Mouse (Mus musculus): ENCODE measurements around the gene Tbxa2r. TPM values are rescaled to one million over a fixed set of nuclear protein-coding genes. Genes with fewer than 3 reads are reported as not detected.

Gene Tbxa2r
- total RNA-seq (2022) = 1 to 10 TPM in 2 of 4 experiments, under 1 TPM in 2; 0.63 to 1.3 (median 0.93) TPM

- no peak for DNase-seq (ENCODE audit: low spot score in 2 of 2)
Observed at GRCm38 (mm10) chr10:81328386-81328785, at the start of gene Tbxa2r. Gene Tbxa2r, plus strand, starts transcription at chr10:81328731.

DNA sequence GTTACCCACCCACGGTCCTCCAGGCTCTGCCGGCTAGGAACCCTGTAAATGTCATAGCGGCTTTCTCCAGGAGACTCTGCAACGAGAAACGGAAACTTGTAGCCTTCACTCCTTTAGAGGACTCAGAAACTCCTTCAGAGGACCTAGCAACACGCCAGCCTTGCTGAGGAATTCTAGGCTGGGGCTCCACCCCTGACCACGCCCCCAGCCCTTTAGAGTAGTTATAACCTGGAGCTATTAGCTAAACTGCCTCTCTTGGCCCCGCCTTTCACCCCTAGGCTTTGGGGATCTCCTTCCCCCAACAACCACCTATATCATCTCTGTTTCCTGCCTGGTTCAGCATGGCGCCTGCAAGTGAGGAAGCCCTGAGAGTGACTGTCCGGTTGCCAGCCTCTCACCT lies 49.0 kb upstream of the Tbxa2r start:
- DNase-seq (ENCODE audit: low spot score in 2 of 2) = no peak

- no peak for DNase-seq (ENCODE audit: low spot score in 2 of 2)
Observed at GRCm38 (mm10) chr10:81284189-81284588, 44.3 kb upstream of the Tbxa2r start.

- DNase-seq (ENCODE audit: low spot score in 2 of 2) = no peak
Observed at GRCm38 (mm10) chr10:81284719-81285118, 43.8 kb upstream of the Tbxa2r start.

- DNase-seq (ENCODE audit: low spot score in 2 of 2) = no peak
Observed at GRCm38 (mm10) chr10:81285694-81286450, 42.7 kb upstream of the Tbxa2r start.

DNA sequence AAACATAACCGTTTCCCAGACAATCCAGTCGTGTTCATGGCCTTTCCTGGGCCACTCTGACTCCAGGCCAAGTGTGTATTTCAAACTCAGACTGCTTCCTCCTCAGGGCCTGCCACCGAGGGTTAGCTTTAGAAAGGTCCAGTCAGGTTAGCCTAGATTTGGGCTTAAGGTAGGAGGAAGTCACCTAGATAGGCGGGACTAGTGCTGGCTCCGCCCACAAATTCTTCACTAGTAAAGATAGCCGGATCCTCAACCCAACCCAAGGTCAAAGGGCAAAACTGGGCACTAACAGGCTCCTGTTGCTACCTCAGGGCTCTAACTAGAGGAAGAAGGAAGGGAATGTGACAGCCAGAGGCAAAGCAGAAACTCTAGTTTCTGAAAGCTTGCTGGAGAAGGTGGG lies 41.9 kb upstream of the Tbxa2r start:
- DNase-seq (ENCODE audit: low spot score in 2 of 2) = no peak

GRCm38 (mm10) chr10:81287513-81288157 lies 40.9 kb upstream of the Tbxa2r start:
- no peak for DNase-seq (ENCODE audit: low spot score in 2 of 2)

DNA sequence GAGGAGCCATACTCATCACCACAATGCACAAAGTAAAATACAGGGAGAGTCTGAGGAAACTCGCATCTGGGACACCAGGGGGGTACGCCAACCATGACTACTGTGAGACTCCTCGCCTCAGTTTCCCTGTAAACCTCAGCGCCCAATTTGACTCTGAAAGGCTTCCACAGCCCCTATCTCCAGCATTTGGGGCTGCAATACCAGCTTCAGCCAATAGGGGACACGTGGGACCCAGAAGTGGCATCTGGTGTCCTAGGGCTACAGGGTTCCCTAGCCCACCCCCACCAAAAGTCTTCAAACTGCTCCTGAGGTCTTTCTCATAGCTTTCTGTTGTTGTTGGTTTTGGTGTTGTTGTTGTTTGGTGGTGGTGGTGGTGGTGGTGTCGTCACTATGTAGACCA lies 39.9 kb upstream of the Tbxa2r start:
- no peak for DNase-seq (ENCODE audit: low spot score in 2 of 2)

- no peak for DNase-seq (ENCODE audit: low spot score in 2 of 2)
Observed at GRCm38 (mm10) chr10:81289278-81289677, 39.3 kb upstream of the Tbxa2r start.

GRCm38 (mm10) chr10:81289811-81290210 lies 38.7 kb upstream of the Tbxa2r start:
- DNase-seq (ENCODE audit: low spot score in 2 of 2) = no peak

- DNase-seq (ENCODE audit: low spot score in 2 of 2) = no peak
Observed at GRCm38 (mm10) chr10:81290698-81291460, 37.7 kb upstream of the Tbxa2r start.

- no peak for DNase-seq (ENCODE audit: low spot score in 2 of 2)
Observed at GRCm38 (mm10) chr10:81291511-81292104, 36.9 kb upstream of the Tbxa2r start, which contains the start of gene Tjp3. Gene Tjp3, minus strand, starts transcription at chr10:81291581.

GRCm38 (mm10) chr10:81292554-81293333 lies 35.8 kb upstream of the Tbxa2r start, which contains the start of gene Pip5k1c:
Gene Pip5k1c, plus strand, starts transcription at chr10:81292963.
- peak; percentile 98 to 100 for DNase-seq (ENCODE audit: low spot score in 2 of 2)

DNA sequence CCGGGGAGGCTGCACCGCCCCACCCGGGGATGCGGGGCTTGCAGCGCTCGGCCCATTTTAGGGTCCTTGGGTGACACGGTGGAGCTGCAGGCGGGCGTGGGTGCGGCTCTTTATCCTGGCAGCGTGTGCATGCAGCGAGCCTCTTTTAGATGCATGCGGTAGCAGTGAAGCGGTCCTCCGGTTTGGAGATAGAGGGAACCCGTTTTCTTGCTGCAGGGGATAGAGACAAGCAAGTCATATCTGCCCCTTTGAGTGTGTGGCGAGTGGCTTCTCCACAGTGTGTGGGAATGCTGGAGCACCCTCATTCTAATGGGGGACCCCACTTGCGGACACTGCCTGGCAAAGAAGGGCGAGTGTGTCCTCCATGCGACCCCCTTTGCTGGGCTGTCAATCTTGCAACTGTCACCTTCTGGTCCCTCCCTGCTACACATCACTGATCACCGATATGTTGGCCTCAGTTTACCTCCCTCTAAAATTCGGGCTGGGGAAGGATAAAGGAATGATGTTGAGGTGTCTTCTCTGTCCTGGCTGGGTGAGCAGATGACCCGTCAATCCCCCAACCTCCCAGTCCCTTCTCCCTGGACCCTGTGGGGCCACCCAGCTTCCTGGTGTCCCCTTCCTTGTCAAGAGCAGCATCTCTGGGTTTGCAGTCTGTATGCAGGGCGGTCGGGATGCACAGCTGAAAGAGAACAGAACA lies 35.0 kb upstream of the Tbxa2r start:
- DNase-seq (ENCODE audit: low spot score in 2 of 2) = peak in 1 of 2 experiments; percentile 80

GRCm38 (mm10) chr10:81294442-81294841 lies 34.1 kb upstream of the Tbxa2r start:
- no peak for DNase-seq (ENCODE audit: low spot score in 2 of 2)

DNA sequence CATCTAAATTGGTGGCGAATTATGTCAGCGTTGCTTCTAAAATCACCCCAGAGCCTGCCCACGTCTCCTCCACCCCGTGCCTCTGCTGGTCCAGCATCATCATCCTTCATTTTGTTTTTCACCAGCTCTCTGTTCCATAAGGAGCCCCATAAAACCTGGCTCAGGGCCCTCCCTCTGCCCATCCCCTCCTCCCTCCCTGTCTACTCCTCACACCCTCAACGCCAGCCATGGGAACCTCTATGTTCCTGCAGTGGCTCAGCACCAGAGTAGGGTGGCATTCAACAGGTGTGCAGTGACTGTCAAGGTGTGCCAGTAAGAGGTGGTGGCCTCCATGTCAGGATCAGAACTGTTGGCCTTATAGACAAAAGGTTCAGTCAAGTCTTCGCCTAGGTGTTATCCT lies 33.3 kb upstream of the Tbxa2r start:
- peak in 1 of 2 experiments; percentile 70 for DNase-seq (ENCODE audit: low spot score in 2 of 2)

GRCm38 (mm10) chr10:81297246-81297645 lies 31.3 kb upstream of the Tbxa2r start:
- DNase-seq (ENCODE audit: low spot score in 2 of 2) = no peak

DNA sequence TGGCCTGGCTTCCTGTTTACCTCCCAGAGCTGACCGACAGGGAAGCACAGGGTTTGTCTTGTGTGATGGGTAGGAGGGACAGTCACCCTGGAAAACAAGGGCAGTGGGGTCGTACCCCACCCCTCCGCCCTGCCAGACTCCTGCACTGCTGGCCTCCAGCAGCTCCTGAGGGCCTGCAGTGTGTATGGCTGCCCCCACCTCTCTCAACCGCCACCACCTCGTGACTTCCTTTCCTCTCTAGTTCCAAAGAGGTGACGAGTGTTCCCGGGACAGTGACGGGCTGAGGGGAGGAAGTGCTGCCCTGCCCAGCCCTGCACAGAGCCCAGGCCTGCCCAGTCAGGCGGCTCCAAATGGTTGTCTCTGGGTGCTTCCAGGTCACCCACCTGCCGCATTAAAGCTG lies 30.7 kb upstream of the Tbxa2r start:
- no peak for DNase-seq (ENCODE audit: low spot score in 2 of 2)

GRCm38 (mm10) chr10:81298369-81299100 lies 30.0 kb upstream of the Tbxa2r start:
- DNase-seq (ENCODE audit: low spot score in 2 of 2) = peak in 1 of 2 experiments; percentile 84
